Mouse (Mus musculus): Measurements from ENCODE around the gene Eipr1. TPM values are rescaled to one million over a fixed set of nuclear protein-coding genes. Genes with fewer than 3 reads are reported as not detected.

The Eipr1 gene
- polyA plus RNA-seq, 1 experiment from 2014 or later = 33.4 TPM

DNA sequence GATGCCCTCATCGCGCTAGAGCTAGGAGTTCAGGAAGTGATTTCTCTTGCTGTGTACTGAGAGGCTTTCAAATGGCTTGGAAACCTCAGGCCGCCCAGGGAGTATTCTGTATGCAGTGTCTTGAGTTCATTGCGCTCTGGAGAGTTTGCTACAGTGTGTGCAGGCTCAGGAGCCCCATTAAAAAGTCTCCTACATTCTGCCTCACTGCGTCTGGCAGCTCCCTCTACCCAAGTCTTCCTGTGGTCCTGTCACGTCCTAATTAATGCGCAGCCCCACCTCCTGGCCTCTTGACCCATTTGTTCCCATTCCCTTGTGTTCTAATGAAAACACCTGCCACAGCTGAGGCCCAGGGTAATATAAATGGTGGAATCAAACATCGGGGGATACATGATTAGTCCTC is 33.3 kb downstream of the Eipr1 start:
- H3K36me3 ChIP-seq (ENCODE audit: control insufficient read depth, insufficient read depth, low read length) = no peaks in the 10 kb centered on the region
- peak overlapping the region; percentile 85 for H3K27ac ChIP-seq (ENCODE audit: low read depth, low read length)
- peak; percentile 89 for ATAC-seq (ENCODE audit: low FRiP score, low TSS enrichment)
- peaks cover 35% of the 10 kb centered on the region for H3K4me1 ChIP-seq (ENCODE audit: control insufficient read depth, insufficient read depth, low read length)
- no peak overlapping the region for H3K9ac ChIP-seq (ENCODE audit: low read depth, low read length)
- H3K27me3 ChIP-seq (ENCODE audit: control insufficient read depth, insufficient read depth, low read length) = no peaks in the 10 kb centered on the region
- 12% methylated on average over 8 of the region's 8 CpGs for WGBS
- no peaks in the 10 kb centered on the region for H3K9me3 ChIP-seq (ENCODE audit: control insufficient read depth, low read length)
- H3K4me2 ChIP-seq (replicated peaks; ENCODE audit: low read depth, low read length) = no peak overlapping the region
- no peak overlapping the region for H3K4me3 ChIP-seq (ENCODE audit: low read length)

DNA sequence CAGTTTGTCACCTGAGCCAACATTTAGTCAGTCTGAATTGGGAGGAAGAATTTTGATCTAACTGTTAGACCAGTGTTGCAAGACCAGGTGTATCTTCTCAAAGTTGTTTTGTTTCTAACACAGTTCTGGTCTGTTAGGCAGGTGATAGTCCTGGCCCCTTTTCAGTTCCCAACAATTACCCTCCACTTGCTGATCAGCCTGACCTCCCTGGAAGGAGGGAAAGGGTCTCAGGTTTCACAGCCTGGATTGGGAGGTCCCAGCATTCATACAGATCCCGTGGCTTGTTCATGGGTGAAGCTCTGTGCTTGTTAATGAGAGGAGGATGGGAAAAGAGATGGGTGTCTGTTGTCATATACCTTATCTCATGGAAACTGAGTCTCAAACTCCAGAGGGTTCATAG is 33.7 kb downstream of the Eipr1 start:
- H3K4me2 ChIP-seq (replicated peaks; ENCODE audit: low read depth, low read length) = no peak overlapping the region
- ATAC-seq (ENCODE audit: low FRiP score, low TSS enrichment) = peak; percentile 91
- no peak overlapping the region for H3K9ac ChIP-seq (ENCODE audit: low read depth, low read length)
- H3K27ac ChIP-seq (ENCODE audit: low read depth, low read length) = peak overlapping the region; percentile 85
- H3K36me3 ChIP-seq (ENCODE audit: control insufficient read depth, insufficient read depth, low read length) = no peaks in the 10 kb centered on the region
- no peaks in the 10 kb centered on the region for H3K27me3 ChIP-seq (ENCODE audit: control insufficient read depth, insufficient read depth, low read length)
- H3K4me1 ChIP-seq (ENCODE audit: control insufficient read depth, insufficient read depth, low read length) = peaks cover 38% of the 10 kb centered on the region
- WGBS = 0% methylated on average over 1 of the region's 1 CpGs
- H3K9me3 ChIP-seq (ENCODE audit: control insufficient read depth, low read length) = no peaks in the 10 kb centered on the region
- no peak overlapping the region for H3K4me3 ChIP-seq (ENCODE audit: low read length)

DNA sequence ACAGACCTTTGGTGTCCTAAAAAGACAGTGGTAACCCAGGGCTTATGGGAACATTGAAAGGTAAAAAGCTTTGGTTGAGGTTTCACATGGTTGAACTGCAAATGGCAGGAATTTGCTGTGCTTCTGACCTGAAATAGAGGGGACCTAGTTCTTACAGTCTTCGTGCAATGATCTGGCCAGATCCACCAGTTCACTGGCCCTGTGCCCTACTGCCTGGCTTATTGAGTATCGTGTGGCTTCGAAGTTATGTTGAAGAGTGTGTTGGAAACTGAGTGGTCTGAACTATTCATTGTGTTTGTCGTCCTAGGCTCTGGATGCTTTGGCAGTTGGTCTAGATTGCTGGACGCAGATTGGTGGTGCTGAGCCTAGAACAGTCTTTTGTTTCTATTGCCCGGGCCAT is 34.7 kb downstream of the Eipr1 start:
- Histone ChIP-seq H3K9ac (ENCODE audit: low read depth, low read length) (no peak overlapping the region), H3K4me1 (ENCODE audit: control insufficient read depth, insufficient read depth, low read length) (peaks cover 38% of the 10 kb centered on the region), H3K27me3 (ENCODE audit: control insufficient read depth, insufficient read depth, low read length) (no peaks in the 10 kb centered on the region), H3K36me3 (ENCODE audit: control insufficient read depth, insufficient read depth, low read length) (no peaks in the 10 kb centered on the region), H3K4me3 (ENCODE audit: low read length) (no peak overlapping the region), H3K4me2 (replicated peaks; ENCODE audit: low read depth, low read length) (no peak overlapping the region), H3K27ac (ENCODE audit: low read depth, low read length) (no peak overlapping the region), H3K9me3 (ENCODE audit: control insufficient read depth, low read length) (no peaks in the 10 kb centered on the region)
- ATAC-seq (ENCODE audit: low FRiP score, low TSS enrichment) = no peak
- 87% methylated on average over 6 of the region's 6 CpGs for WGBS

DNA sequence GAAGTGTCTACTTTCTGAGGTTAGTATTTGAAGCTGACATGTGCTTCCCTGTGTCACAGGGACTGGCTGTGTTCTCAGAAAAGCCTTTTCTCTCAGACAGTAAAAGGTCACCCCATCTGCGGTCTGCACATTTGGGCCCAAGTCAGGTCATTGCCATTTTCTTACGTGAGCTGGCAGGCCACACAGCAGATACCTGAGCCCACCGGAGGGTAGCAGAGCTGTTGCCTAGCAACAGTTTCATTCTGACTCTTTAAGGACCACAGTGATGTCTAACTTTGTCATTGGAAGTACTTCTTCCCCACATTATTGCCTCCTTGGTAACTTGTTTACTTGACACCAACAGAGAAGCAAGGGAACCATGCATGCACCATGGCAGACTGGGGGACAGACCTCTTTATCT is 41.0 kb downstream of the Eipr1 start:
- no peak for ATAC-seq (ENCODE audit: low FRiP score, low TSS enrichment)
- H3K9ac ChIP-seq (ENCODE audit: low read depth, low read length) = no peak overlapping the region
- H3K4me1 ChIP-seq (ENCODE audit: control insufficient read depth, insufficient read depth, low read length) = peaks cover 3% of the 10 kb centered on the region; the same call in 1 of the 2 replicates
- no peaks in the 10 kb centered on the region for H3K9me3 ChIP-seq (ENCODE audit: control insufficient read depth, low read length)
- no peak overlapping the region for H3K4me2 ChIP-seq (replicated peaks; ENCODE audit: low read depth, low read length)
- no peaks in the 10 kb centered on the region for H3K27me3 ChIP-seq (ENCODE audit: control insufficient read depth, insufficient read depth, low read length)
- WGBS = 70% methylated on average over 3 of the region's 3 CpGs
- H3K36me3 ChIP-seq (ENCODE audit: control insufficient read depth, insufficient read depth, low read length) = no peaks in the 10 kb centered on the region
- H3K4me3 ChIP-seq (ENCODE audit: low read length) = no peak overlapping the region
- no peak overlapping the region for H3K27ac ChIP-seq (ENCODE audit: low read depth, low read length)

DNA sequence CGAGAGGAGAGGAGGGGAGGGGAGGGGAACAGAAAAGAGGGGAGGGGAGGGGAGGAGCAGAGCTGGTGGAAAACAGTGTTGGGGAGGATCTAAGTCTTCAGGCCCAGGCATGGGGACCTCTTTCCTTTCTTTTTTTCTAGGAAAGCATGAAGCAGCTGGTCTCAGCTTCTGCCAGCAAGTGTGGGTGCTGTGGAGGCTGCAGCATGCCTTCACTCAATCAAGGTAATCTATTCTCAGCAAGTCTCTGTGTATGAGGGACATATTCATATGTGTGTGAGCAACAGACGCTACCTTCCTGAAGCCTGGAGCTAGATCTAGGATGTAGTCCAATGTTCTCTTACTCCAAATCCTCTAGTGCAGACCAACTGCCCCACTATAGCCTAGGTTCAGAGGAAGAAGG is 42.1 kb downstream of the Eipr1 start:
- Histone ChIP-seq H3K4me2 (replicated peaks; ENCODE audit: low read depth, low read length) (no peak overlapping the region), H3K27ac (ENCODE audit: low read depth, low read length) (no peak overlapping the region), H3K4me3 (ENCODE audit: low read length) (no peak overlapping the region), H3K36me3 (ENCODE audit: control insufficient read depth, insufficient read depth, low read length) (no peaks in the 10 kb centered on the region), H3K9ac (ENCODE audit: low read depth, low read length) (no peak overlapping the region), H3K9me3 (ENCODE audit: control insufficient read depth, low read length) (peaks cover 7% of the 10 kb centered on the region; the same call in 1 of the 2 replicates), H3K27me3 (ENCODE audit: control insufficient read depth, insufficient read depth, low read length) (no peaks in the 10 kb centered on the region), H3K4me1 (ENCODE audit: control insufficient read depth, insufficient read depth, low read length) (0 out of 2 replicates have a peak, but pooled peaks cover 3% of the 10 kb centered on the region)
- 83% methylated on average over 2 of the region's 2 CpGs for WGBS
- no peak for ATAC-seq (ENCODE audit: low FRiP score, low TSS enrichment)

DNA sequence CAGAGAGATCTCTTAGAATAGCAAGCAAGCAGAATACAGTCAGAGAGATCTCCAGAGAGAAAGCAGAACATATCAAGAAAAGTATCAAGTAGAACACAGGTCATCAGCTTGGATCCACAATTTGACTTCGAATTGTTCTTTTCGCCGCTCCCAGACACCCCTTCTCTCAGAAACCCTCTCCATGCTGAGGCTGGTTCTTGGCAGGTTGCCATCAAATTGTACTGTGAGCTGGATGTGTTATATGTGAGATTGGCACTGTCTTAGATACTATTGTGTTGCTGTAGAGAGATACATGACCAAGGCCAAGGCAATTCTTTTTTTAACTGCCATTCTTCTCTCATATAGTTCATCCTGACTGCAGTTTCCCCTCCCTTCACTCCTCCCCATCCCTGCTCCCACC is 43.4 kb downstream of the Eipr1 start:
- Histone ChIP-seq H3K4me1 (ENCODE audit: control insufficient read depth, insufficient read depth, low read length) (peaks cover 5% of the 10 kb centered on the region; the same call in 1 of the 2 replicates), H3K4me2 (replicated peaks; ENCODE audit: low read depth, low read length) (no peak overlapping the region), H3K9me3 (ENCODE audit: control insufficient read depth, low read length) (peaks cover 7% of the 10 kb centered on the region; the same call in 1 of the 2 replicates), H3K9ac (ENCODE audit: low read depth, low read length) (no peak overlapping the region), H3K27me3 (ENCODE audit: control insufficient read depth, insufficient read depth, low read length) (no peaks in the 10 kb centered on the region), H3K36me3 (ENCODE audit: control insufficient read depth, insufficient read depth, low read length) (no peaks in the 10 kb centered on the region), H3K4me3 (ENCODE audit: low read length) (no peak overlapping the region), H3K27ac (ENCODE audit: low read depth, low read length) (no peak overlapping the region)
- ATAC-seq (ENCODE audit: low FRiP score, low TSS enrichment) = no peak
- 91% methylated on average over 3 of the region's 3 CpGs for WGBS

DNA sequence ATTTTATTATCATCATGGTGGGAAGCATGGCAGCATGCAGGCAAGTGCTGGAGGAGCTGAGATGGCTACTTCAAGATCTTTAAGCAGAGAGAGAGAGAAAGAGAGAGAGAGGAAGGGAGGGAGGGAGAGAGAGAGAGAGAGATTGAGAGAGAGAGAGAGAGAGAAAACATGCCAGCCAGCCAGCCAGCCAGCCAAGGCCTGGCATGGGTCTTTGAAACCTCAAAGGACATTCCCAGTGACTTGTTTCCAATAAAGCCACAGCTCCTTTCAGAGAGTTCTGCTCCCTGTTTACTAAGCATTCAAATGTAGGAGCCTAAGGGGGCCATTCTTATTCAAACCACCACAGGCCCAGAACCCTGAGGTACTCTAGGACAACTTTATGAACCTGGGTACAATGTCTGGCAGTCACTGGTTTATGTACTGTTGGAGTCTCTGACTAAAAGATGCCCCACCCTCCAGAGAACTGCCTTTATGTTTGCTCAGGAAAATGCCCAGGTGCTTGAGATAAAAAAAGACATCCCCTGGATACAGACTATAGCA is 45.3 kb downstream of the Eipr1 start:
- Histone ChIP-seq H3K36me3 (ENCODE audit: control insufficient read depth, insufficient read depth, low read length) (no peaks in the 10 kb centered on the region), H3K9ac (ENCODE audit: low read depth, low read length) (no peak overlapping the region), H3K27ac (ENCODE audit: low read depth, low read length) (no peak overlapping the region), H3K27me3 (ENCODE audit: control insufficient read depth, insufficient read depth, low read length) (no peaks in the 10 kb centered on the region), H3K4me1 (ENCODE audit: control insufficient read depth, insufficient read depth, low read length) (peaks cover 6% of the 10 kb centered on the region), H3K4me3 (ENCODE audit: low read length) (no peak overlapping the region), H3K9me3 (ENCODE audit: control insufficient read depth, low read length) (peaks cover 7% of the 10 kb centered on the region; the same call in 1 of the 2 replicates), H3K4me2 (replicated peaks; ENCODE audit: low read depth, low read length) (no peak overlapping the region)
- no peak for ATAC-seq (ENCODE audit: low FRiP score, low TSS enrichment)

DNA sequence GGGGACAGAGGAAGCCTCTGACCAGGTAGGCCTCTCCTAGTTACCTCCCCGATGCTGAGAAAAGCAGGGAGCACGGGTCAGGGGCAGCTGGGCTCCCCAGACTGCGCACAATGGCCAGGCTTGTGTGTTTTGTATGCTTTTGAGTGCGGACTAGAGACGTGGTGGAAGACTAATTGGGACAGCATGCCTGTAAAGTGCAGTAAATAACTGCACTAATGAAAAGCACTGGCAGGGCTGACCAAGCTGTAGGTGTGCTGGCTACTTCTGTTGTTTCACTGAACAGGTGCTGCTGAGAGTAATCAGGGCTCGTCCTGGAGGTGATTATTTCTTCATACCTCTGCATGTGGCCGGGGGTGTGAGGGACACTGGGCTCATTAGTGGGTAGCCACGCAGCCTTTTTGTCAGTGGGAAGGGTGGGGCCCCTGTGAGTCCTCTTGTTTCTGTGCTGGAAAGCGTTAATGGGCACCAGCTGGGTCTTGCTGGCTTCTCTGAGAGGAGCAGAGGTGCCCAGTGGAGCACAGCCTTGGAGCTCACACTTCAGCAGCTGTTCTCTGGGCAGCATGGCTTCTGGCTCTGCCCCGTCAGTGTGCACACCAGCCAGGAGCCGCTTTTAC is 48.3 kb downstream of the Eipr1 start:
- Histone ChIP-seq H3K36me3 (ENCODE audit: control insufficient read depth, insufficient read depth, low read length) (no peaks in the 10 kb centered on the region), H3K27ac (ENCODE audit: low read depth, low read length) (no peak overlapping the region), H3K27me3 (ENCODE audit: control insufficient read depth, insufficient read depth, low read length) (no peaks in the 10 kb centered on the region), H3K9me3 (ENCODE audit: control insufficient read depth, low read length) (peaks cover 7% of the 10 kb centered on the region; the same call in 1 of the 2 replicates), H3K4me1 (ENCODE audit: control insufficient read depth, insufficient read depth, low read length) (peaks cover 8% of the 10 kb centered on the region), H3K4me2 (replicated peaks; ENCODE audit: low read depth, low read length) (no peak overlapping the region), H3K4me3 (ENCODE audit: low read length) (no peak overlapping the region), H3K9ac (ENCODE audit: low read depth, low read length) (no peak overlapping the region)
- WGBS = 59% methylated on average over 11 of the region's 11 CpGs
- ATAC-seq (ENCODE audit: low FRiP score, low TSS enrichment) = peak; percentile 72; the same call in 1 of the 2 replicates

DNA sequence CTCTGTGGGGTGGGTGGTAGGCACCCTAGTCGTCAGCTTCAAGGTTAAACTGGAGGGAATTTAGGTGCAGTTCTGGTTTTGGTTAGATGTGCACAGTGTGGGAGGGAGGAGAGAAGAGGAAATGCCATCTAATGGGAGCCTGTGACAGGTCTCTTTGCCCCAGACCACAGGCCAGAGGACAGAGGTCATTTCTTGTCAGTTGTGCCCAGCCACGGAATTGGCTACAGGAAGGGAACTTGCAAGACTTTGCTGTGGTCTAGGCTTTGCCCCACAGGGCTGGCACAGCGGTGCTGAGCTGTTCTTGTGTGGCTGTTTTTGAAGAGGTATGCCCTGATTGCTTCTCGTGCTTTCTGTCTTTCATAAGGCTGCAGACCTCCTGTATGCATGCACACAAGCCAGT is 48.8 kb downstream of the Eipr1 start:
- Histone ChIP-seq H3K4me1 (ENCODE audit: control insufficient read depth, insufficient read depth, low read length) (peaks cover 13% of the 10 kb centered on the region), H3K9me3 (ENCODE audit: control insufficient read depth, low read length) (peaks cover 7% of the 10 kb centered on the region; the same call in 1 of the 2 replicates), H3K9ac (ENCODE audit: low read depth, low read length) (no peak overlapping the region; the same call in 1 of the 2 replicates), H3K27ac (ENCODE audit: low read depth, low read length) (no peak overlapping the region), H3K4me2 (replicated peaks; ENCODE audit: low read depth, low read length) (no peak overlapping the region), H3K36me3 (ENCODE audit: control insufficient read depth, insufficient read depth, low read length) (no peaks in the 10 kb centered on the region), H3K27me3 (ENCODE audit: control insufficient read depth, insufficient read depth, low read length) (no peaks in the 10 kb centered on the region), H3K4me3 (ENCODE audit: low read length) (no peak overlapping the region)
- ATAC-seq (ENCODE audit: low FRiP score, low TSS enrichment) = no peak; the same call in 1 of the 2 replicates
- WGBS = 56% methylated on average over 4 of the region's 4 CpGs

Measured in kidney, embryonic 14.5 days (tissue).